Mouse (Mus musculus): ENCODE measurements around the gene Nos1ap. TPM values are rescaled to one million over a fixed set of nuclear protein-coding genes. Genes with fewer than 3 reads are reported as not detected.

Nos1ap gene
- total RNA-seq, 2 experiments from 2014 or later, result 190 to 195 TPM

DNA sequence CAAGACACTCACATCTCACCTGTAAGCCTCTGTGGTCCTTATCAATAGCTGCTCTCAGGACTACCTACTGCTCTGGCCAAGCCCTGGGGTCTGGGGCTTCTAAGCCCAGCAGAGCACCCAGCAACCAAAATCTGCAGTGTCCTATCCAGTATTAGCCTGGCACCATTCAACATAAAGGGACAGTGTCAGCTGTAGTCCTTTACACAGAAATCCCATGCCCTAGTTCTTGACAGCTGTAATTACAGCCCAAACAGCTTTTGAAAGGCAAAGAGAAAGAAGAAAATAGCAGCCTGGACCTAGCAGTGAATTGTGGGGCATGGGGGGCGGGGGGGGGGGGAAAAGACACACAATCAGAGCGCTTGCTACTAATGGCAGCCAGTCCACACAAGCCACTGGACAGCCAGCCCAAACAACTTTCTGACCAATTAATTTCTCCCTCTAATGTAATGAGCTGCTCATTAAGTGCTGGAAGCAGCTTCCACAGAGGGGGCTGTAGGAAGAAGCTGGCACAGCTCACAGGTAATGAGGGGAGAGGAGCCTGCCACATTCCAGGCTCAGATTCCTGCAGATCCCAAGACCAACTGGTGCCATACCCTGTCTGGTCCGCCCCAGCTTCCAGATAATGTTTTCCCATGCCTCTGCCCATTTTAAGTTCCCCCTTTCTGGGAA lies 77.1 kb downstream of the Nos1ap start:
- intact Hi-C loops (cut with DNase I), result no loop called here
- DNase-seq (ENCODE audit: low spot score in 2 of 2), result no peak

DNA sequence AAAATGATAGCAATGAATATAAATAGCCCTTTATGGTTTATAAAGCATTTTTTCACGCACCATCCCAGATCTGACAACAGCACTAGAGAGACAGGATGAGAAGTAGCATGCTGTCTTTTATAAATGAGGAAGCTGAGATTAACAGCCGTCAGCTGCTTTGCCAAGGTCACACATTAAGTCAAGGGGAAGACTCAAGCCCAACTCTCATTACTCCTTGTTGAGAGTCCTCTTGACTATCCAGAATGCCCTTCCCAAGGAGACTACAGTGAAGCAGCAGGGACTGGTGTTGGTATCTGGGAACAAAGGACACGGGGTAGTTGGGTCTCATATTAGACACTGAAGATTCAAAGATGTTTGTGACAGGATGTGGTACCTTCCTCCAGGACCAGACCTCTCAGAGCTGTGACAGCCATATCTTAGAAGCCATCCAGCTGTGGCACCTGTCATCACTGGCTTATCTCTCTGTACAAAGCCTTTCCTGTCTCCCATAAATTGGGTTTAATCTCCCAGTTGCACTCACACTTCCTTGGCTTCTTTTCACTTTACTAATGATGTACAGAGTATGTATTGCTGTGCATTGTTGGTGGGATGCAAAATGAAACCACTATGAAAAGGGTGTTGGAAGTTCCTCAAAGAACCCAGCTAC lies 78.9 kb downstream of the Nos1ap start:
- no peak for DNase-seq (ENCODE audit: low spot score in 2 of 2)

DNA sequence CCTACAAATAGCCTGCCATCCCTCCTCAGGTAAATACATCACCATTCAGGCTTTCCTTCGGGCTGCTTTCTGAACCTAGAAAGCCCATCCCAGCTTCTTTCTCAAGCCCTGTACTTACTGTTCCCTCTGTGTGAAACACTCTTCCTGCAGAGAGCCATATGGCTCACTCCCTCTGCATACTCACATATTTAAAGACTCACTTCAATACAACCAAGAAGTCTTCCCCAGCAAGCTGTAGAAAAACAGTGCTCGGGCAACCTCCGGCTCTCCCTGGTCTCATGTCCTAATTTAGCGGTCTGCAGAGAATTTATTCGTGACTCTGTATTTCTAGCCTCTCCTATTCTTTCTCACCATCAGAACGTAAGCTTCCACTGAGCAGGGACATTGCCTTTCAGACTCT lies 83.4 kb downstream of the Nos1ap start:
- intact Hi-C loops (cut with DNase I), result loop anchor here (5.0 kb wide), 1 partner anchor 81 kb away; the partner anchor contains the start of gene Nos1ap
- peak; percentile 56 to 69 for DNase-seq (ENCODE audit: low spot score in 2 of 2)

More for the DNA sequence above, 78.9 kb downstream of the Nos1ap start:
- intact Hi-C loops (cut with DNase I), result no loop called here

DNA sequence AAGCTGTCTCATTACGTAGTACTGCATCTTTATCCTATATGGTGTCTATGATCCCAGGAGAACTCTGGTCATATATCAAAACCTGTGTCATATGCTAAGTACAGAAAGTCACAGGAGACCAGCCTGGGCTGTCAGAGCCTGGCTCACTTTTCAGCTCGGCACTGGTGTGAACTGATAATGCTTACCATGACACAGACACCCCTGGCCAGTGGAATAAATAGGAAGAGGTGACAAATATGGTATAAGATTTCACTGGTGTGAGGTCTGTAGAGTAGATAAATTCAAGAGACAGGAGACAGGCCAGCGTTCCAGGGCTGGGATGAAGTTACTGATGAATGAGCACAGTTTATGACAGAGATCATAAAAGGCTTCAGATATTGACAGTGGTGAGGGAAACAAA lies 84.6 kb downstream of the Nos1ap start:
- intact Hi-C loops (cut with DNase I), result loop anchor here (5.0 kb wide), 1 partner anchor 82 kb away; the partner anchor contains the start of gene Nos1ap
- DNase-seq (ENCODE audit: low spot score in 2 of 2), result no peak

DNA sequence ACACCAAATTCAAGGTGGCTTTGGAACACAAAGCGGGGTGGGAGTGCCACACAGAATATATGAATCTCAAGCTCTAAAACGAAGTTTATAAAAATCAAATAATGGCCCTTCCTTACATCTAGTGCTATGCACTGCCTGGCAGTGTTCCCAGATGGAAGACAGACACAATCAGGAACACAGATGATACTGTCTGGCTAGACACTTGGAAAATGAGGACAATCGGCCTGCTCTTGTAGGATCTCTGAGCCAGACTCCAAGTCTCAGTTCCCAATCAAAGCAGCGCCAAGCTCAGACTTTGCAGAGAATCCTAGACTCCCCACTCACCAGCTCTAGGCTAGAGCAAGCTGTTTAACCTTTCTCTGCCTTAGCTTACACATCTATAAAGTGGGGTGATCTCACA lies 85.3 kb downstream of the Nos1ap start:
- intact Hi-C loops (cut with DNase I), result no loop called here
- DNase-seq (ENCODE audit: low spot score in 2 of 2), result no peak

DNA sequence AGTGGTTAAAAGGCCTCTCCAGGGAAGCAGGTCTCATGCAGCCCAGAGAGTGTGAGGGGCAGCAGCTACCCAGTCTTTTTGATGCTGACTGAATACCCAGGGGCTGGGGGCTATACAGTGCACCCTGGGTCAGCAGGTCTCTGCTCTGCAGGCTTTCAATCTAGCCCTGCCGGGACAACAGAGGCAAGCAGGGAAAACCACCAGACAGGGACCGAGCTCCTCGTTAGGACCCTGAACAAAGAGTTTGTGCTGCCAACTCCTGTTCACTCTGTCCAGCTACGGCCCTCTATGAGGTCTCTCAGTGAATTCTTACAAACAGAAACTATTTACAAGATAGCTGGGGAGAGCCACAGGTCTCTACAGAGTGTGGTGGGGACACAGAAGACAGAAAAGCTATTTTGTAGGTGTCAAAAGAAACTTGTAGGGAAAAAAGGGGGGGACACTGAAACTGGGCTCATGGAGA lies 86.4 kb downstream of the Nos1ap start:
- intact Hi-C loops (cut with DNase I), result no loop called here
- DNase-seq (ENCODE audit: low spot score in 2 of 2), result no peak

DNA sequence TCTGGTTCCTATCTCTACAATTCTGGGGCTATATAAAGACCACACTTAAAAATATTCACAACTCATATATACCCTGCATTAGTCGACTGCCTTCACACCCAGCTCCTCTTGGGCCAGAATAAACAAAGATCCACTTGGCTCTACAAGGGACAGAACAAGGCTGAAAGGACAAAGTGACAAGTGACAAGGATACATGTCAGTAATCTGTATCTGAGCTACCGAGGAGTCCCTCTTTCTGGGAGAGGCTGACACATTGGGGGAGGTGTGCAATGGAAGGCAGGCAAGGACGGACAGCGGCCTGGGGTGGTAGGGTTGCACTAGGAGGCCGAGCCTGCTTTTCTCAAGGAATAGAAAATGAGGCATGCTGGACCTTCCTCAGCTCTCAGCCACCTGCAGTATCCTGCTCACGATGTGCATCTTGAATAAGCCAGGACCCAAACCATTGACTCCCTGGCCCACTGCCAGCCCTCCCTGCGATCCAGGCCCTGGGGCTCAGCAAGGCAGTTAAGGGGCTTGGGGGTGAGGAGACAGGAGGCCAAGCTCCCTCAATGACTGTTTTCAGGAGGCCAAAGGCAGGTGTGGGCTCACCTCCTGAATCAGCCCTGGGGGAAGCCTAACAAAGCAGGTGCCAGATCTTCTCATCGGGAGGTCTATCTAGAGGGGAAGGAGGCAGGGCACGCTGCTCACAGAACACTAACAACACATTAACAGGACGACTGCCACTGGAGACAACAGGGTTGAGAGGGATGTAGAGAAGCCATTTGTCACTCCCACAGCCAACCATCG lies 87.0 kb downstream of the Nos1ap start:
- DNase-seq (ENCODE audit: low spot score in 2 of 2), result no peak
- intact Hi-C loops (cut with DNase I), result no loop called here

DNA sequence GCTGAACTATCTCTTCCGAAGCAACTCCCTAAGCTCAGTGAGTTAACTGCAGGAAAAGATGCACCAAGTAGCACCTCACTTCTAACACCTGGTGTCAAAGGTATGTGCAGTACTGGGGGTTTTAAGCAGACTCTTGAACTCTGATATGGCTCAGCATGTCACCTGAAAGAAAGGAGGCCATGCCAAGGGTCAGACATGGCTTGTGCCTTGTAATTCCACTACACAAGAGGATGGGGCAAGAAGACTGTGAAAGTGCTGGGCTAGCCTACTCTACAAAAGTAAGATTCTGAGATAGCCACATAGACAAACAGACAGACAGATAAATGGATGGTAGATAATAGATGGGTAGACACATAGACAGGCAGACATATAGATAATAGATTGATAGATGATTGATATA lies 87.7 kb downstream of the Nos1ap start:
- DNase-seq (ENCODE audit: low spot score in 2 of 2), result no peak
- intact Hi-C loops (cut with DNase I), result no loop called here

DNA sequence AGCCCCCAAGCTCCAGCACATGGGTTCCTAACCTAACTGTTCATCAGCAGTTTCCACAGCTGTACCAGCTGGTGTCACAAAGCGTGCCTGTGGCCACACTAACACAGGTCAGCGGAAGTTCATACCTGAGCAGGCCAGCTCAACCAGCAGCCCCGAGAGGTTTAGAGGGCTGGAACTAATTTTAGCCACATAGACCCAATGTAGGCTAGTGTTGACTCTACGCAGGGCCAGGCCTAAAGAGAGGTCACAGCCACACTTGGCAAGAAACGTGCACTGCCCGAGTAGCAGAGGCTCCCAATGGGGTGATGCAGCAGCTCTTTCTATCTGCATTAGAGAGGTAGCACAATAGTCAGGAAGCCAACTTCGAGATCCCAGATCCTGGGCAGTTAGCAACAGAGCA lies 88.1 kb downstream of the Nos1ap start:
- DNase-seq (ENCODE audit: low spot score in 2 of 2), result no peak
- intact Hi-C loops (cut with DNase I), result no loop called here

DNA sequence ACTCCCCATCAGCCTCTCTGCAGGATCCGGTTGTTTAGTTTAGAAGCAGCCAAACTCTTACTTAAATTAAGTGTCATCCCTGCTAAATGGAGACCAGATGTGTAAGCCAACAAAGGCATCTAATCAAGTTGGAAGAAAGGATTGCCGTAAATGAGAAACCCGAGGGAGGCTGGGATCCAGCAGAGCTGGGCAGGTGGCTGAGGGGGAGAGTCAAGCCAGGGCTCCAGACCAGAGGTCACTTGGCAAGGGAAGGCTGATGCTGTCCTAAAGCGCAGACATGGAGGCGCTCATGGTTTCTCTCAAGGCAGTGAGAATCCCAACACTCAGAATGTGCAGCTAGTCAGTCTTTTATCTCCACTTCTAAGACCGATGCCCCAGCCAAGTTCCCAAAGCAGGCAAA lies 89.8 kb downstream of the Nos1ap start:
- intact Hi-C loops (cut with DNase I), result no loop called here
- no peak for DNase-seq (ENCODE audit: low spot score in 2 of 2)

DNA sequence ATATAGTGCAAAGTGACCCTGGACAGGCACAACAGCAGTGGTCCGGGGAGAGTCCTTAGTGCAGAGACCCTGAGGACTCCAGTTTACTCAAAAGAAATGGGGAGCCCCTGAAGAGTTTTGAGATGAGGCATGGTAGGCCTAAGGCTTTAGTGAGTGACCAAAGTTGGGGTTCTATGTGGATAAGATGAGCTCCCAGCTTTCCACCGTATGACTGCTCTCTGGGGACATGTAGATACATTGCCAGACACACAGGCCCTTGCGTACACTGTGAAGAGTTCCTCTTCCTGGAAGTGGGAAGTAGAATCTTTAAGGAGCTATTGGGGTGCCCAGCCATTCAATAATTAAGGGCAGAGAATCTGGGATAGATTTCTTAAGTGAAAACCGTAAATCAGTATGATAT lies 90.2 kb downstream of the Nos1ap start:
- intact Hi-C loops (cut with DNase I), result no loop called here
- no peak for DNase-seq (ENCODE audit: low spot score in 2 of 2)

DNA sequence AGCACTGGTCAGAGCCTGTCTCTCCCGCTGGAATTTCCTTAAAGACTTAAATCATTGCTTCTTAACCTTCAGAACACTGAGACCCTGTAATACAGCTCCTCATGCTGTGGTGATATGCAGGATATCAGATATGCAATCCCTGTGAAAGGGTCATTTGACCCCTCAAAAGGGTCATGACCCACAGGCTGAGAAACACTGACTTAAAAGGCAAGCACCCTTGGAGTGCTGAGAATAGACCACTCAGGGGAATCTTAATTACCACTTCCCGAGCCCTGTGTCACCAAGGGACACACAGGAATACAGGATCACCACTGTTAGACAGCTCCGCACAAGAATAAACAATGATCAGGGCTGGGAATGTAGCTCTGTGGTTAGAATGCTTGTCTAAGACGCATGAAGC lies 91.0 kb downstream of the Nos1ap start:
- no peak for DNase-seq (ENCODE audit: low spot score in 2 of 2)
- intact Hi-C loops (cut with DNase I), result no loop called here

DNA sequence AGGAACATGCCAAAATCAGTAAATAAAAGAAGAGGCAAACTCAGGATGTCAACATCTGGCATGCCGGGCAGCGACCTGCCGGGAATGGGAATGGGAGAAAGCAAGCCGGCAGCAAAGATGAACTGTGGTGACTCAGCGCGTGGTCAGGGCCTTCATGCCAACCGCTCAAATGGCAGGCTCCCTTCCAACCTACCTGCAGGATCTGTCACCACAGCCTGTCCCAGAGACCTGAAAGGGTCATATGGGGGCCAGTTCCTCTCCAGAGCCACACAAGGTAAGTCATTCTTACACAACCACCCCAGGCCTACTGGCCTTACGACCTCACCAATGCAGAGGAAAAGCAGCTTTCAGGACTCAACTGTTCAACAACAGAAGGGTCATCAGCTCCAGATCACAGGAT lies 93.4 kb downstream of the Nos1ap start:
- intact Hi-C loops (cut with DNase I), result no loop called here
- no peak for DNase-seq (ENCODE audit: low spot score in 2 of 2)

DNA sequence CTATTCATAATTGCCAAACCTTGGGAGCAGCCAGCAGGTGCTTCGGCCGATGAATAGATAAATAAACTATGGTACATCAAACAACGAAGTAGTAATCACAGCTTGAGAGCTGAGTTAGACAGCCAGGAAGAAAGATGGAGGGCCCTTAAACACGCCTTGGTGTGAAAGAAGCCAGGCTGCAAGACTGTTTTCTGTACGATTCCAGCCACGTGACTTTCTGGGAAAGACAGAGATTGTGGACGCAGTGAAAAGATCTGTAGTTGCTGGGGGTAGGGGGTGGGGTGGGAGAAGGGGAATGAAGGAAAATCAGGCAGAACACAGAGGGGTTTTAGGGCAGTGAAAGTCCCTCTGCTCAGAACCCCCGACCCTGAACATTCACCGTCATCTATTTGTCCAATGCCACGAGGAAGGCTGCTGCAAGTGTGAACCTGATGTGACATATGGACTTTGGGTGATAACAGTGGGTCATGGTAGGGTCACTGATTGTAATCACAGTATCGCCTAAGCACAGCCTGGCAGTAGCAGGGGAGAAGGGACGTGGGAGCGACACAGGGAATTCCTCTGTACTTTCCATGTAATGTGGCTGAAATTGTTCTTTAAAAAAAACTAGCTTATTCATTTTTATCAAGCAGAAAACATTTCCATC lies 94.0 kb downstream of the Nos1ap start:
- intact Hi-C loops (cut with DNase I), result no loop called here
- no peak for DNase-seq (ENCODE audit: low spot score in 2 of 2)

DNA sequence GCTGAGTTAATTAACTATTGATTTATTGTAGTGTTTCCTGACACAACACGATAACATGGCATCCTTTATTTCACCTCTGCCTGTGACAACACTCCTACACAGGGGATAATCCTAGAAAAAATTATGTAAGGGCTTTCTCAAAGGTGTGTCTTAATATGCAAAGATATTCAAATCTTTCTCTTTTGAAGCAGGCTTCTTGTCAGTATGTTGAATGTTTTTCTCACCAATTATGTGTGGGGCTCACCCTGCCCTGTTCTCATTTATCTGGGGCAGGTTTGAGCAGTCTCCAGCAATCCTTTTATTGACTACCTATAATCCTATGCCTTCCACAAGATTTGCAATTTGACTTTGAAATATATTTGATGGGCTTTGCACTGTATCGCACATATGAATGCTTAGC lies 97.1 kb downstream of the Nos1ap start:
- no peak for DNase-seq (ENCODE audit: low spot score in 2 of 2)
- intact Hi-C loops (cut with DNase I), result no loop called here

DNA sequence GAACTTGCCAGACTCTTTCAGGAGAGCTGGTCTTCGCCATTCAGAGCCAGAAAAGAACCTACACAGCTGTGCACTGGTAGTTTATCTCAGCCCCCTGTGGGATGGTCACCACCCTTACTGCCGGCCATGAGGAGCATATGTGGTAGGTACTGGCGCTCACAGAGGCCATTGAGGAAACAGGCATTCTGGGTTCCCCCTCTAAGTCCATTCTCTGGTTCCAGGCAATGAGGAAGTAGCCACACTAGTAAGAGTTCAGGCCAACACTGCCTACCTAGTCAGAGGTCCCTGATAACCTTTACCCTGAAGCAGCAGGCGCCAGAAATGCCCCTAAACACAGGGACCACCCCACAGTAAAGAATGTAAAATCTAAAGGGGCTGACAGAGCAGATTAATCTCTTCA lies 97.6 kb downstream of the Nos1ap start:
- no peak for DNase-seq (ENCODE audit: low spot score in 2 of 2)
- intact Hi-C loops (cut with DNase I), result no loop called here

DNA sequence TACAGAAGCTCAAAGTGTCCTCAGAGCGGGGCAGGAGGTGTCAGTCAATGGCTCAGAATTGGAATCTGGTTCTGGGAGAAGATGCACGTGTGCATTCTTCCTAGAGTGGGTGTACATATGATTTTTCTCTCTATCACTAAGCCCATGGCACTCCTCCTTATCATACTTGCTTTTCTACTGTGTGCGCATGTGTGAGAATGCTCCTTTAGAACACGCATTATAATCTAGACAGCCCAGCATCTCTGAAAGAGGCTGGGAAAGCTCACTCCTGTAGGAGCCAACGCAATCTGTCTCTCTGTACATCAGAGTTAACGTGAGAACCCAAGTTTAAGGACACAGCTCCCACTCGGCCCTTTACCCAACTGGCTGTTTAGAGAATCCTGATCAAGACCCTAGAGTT lies 99.7 kb downstream of the Nos1ap start:
- intact Hi-C loops (cut with DNase I), result no loop called here
- no peak for DNase-seq (ENCODE audit: low spot score in 2 of 2)

DNA sequence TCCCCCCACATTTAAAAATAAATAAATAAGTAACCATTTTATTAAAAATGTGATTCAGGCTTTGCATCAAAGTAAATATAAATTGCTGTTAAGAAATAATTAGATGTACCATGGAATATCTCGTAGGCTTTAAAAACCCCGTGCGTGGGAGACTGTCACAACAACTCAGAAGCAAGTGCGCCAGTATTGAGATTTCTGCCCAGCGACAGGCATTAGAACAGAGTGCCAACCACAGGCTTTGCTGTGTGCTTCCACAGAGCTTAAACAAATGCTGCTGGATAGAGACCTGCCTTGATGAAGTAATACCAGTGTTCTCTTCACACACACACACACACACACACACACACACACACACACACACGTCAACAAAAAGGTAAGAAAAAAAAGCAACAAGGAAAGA lies 100.2 kb downstream of the Nos1ap start:
- peak in 1 of 2 experiments; percentile 36 for DNase-seq (ENCODE audit: low spot score in 2 of 2)

DNA sequence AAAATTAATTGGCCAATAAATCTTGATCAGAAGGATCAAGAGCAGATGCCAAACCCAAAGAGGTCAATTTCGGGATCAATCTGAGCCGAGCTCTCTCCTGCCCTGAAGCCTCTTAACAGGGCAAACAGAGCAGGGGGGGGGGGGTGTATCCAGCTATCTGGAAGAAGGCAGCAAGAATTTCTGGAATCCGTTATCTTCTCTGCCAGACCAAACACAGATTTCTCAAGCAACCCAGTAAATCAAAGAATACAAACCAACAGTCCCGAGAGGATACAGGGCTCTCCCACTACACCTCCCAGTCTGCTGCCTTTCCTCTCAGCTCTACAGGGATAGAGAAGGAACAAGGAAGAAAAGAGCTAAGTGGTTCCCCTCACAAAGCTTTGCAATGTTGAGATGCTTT lies 104.5 kb downstream of the Nos1ap start:
- no peak for DNase-seq (ENCODE audit: low spot score in 2 of 2)
- intact Hi-C loops (cut with DNase I), result no loop called here

More for the DNA sequence above, 100.2 kb downstream of the Nos1ap start:
- intact Hi-C loops (cut with DNase I), result no loop called here

DNA sequence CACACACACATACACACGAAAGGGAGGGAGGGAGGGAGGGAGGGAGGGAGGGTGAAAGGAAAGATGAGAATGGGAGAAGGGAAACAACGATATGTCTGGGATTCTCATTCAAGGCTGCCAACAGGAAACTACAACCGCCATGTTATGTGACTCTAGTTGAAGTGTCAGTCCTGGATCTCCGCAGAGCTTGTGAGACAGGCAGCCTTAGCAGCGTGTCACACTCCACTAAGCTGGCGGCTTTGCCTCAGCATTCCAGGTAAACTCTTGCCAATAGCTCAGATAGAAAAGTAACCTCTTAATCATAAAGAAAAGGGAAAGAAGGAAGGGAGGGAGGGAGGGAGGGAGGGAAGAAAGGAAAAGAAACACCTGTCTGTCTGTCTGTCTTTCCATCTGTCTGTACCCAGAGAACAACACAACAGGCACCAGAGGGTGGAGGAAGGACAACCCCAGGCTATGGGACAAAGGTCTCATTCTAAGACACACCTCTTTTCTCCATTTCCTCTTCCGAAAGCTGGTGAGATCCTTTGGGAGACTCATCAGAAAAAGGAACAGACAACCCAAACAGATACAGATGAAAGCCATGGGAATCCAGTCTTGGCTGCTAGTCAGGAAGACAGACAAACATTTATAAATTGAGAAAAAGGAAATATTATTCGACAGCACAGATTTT lies 107.3 kb downstream of the Nos1ap start:
- DNase-seq (ENCODE audit: low spot score in 2 of 2), result no peak
- intact Hi-C loops (cut with DNase I), result no loop called here

Data from left cerebral cortex, postnatal 36 days (tissue).